ENCODE assay signal across 12 mouse cellular contexts in genomic region chr19:40411379-40411813, GRCm38 (mm10).
DNase-seq lines count a peak whose midpoint lies in the region; ATAC-seq and TF ChIP-seq lines count a peak whose summit lies in the region.
"Had no signal": no experiment of that assay in that cellular context is flagged by ENCODE, and none has a peak within 500 bp of the region (broad histone marks: within the 10 kb centered on the region; RNA-seq: fewer than 3 reads in every experiment).

No protein-coding gene starts in this region.

- no peak overlapping the region for H3K9ac ChIP-seq in hindbrain, embryonic 15.5 days
- H3K9ac ChIP-seq in hindbrain, embryonic 12.5 days, result no peak overlapping the region
- no peak overlapping the region for H3K9ac ChIP-seq in lung, postnatal 0 days (replicated peaks; ENCODE audit: low read depth)
- no peak overlapping the region for H3K9ac ChIP-seq in midbrain, embryonic 16.5 days (ENCODE audit: low read depth, low read length)
- H3K9ac ChIP-seq: midbrain, embryonic 12.5 days had no signal

- no peak for TF ChIP-seq EP300 in lung, postnatal 0 days (IDR thresholded peaks at IDR 0.05)

- WGBS in hindbrain, embryonic 15.5 days, result 46% methylated on average over 6 of the region's 6 CpGs
- WGBS in hindbrain, embryonic 12.5 days, result 68% methylated on average over 6 of the region's 6 CpGs
- 49% methylated on average over 6 of the region's 6 CpGs for WGBS in lung, postnatal 0 days
- 44% methylated on average over 6 of the region's 6 CpGs for WGBS in midbrain, embryonic 16.5 days

- DNase-seq in lung, postnatal 0 days (ENCODE audit: low spot score), result peak; percentile 42
- DNase-seq in lung, postnatal 25 days (ENCODE audit: low spot score), result no peak
- DNase-seq in cerebellum, postnatal 25 days, result peak; percentile 59 to 74
- no peak for DNase-seq in layer of hippocampus, adult 11-12 months (ENCODE audit: low spot score)
- no peak for DNase-seq in adipocyte (ENCODE audit: low spot score)
- DNase-seq: spleen, adult 18-20 months; thymus, postnatal 36 days had no signal

- H3K4me3 ChIP-seq in hindbrain, embryonic 15.5 days, result no peak overlapping the region
- H3K4me3 ChIP-seq in hindbrain, embryonic 12.5 days, result no peak overlapping the region
- H3K4me3 ChIP-seq in lung, postnatal 0 days (ENCODE audit: low read depth, low read length), result no peak overlapping the region
- no peak overlapping the region for H3K4me3 ChIP-seq in midbrain, embryonic 16.5 days (ENCODE audit: low read depth, low read length)
- H3K4me3 ChIP-seq: midbrain, embryonic 12.5 days had no signal

- no peaks in the 10 kb centered on the region for H3K27me3 ChIP-seq in hindbrain, embryonic 15.5 days
- H3K27me3 ChIP-seq in hindbrain, embryonic 12.5 days, result no peaks in the 10 kb centered on the region
- H3K27me3 ChIP-seq in lung, postnatal 0 days (replicated peaks; ENCODE audit: insufficient read depth, low read length), result no peaks in the 10 kb centered on the region
- no peaks in the 10 kb centered on the region for H3K27me3 ChIP-seq in midbrain, embryonic 16.5 days (ENCODE audit: control insufficient read depth, insufficient read depth, low read depth, low read length)
- H3K27me3 ChIP-seq: midbrain, embryonic 12.5 days had no signal

- H3K4me1 ChIP-seq in hindbrain, embryonic 15.5 days (replicated peaks), result peaks cover 23% of the 10 kb centered on the region
- peaks cover 18% of the 10 kb centered on the region for H3K4me1 ChIP-seq in hindbrain, embryonic 12.5 days
- no peaks in the 10 kb centered on the region for H3K4me1 ChIP-seq in lung, postnatal 0 days (ENCODE audit: insufficient read depth, low read depth, low read length)
- peaks cover 3% of the 10 kb centered on the region; the same call in 1 of the 2 replicates for H3K4me1 ChIP-seq in midbrain, embryonic 16.5 days (ENCODE audit: control insufficient read depth, insufficient read depth, low read length)

- no peak for ATAC-seq in hindbrain, embryonic 15.5 days (ENCODE audit: low FRiP score, low read depth)
- ATAC-seq in hindbrain, embryonic 12.5 days (ENCODE audit: low FRiP score), result no peak
- peak; percentile 8; the same call in 1 of the 2 replicates for ATAC-seq in lung, postnatal 0 days
- no peak for ATAC-seq in midbrain, embryonic 16.5 days
- ATAC-seq: inflammation-experienced regulatory T-cells, adult 6 months had no signal

- H3K4me2 ChIP-seq in hindbrain, embryonic 15.5 days, result no peak overlapping the region
- H3K4me2 ChIP-seq in hindbrain, embryonic 12.5 days (replicated peaks), result no peak overlapping the region
- H3K4me2 ChIP-seq in lung, postnatal 0 days (replicated peaks; ENCODE audit: low read depth, low read length), result no peak overlapping the region
- no peak overlapping the region for H3K4me2 ChIP-seq in midbrain, embryonic 16.5 days (ENCODE audit: low read length)
- H3K4me2 ChIP-seq: midbrain, embryonic 12.5 days had no signal

- H3K27ac ChIP-seq in hindbrain, embryonic 15.5 days (replicated peaks), result peak overlapping the region; percentile 43
- no peak overlapping the region for H3K27ac ChIP-seq in hindbrain, embryonic 12.5 days
- no peak overlapping the region for H3K27ac ChIP-seq in lung, postnatal 0 days (ENCODE audit: low read length)
- H3K27ac ChIP-seq in midbrain, embryonic 16.5 days (ENCODE audit: low read length), result 0 out of 2 replicates have a peak overlapping the region, but pooled peaks have one; percentile 17
- H3K27ac ChIP-seq: midbrain, embryonic 12.5 days had no signal

- no peaks in the 10 kb centered on the region for H3K36me3 ChIP-seq in hindbrain, embryonic 15.5 days
- H3K36me3 ChIP-seq in hindbrain, embryonic 12.5 days, result no peaks in the 10 kb centered on the region
- H3K36me3 ChIP-seq in lung, postnatal 0 days (ENCODE audit: insufficient read depth, low read length), result no peaks in the 10 kb centered on the region
- no peaks in the 10 kb centered on the region for H3K36me3 ChIP-seq in midbrain, embryonic 16.5 days (ENCODE audit: control insufficient read depth, insufficient read depth, low read length)
- H3K36me3 ChIP-seq: midbrain, embryonic 12.5 days had no signal

- H3K9me3 ChIP-seq in hindbrain, embryonic 15.5 days, result no peaks in the 10 kb centered on the region
- H3K9me3 ChIP-seq in hindbrain, embryonic 12.5 days (replicated peaks), result no peaks in the 10 kb centered on the region
- H3K9me3 ChIP-seq in lung, postnatal 0 days (ENCODE audit: low read length), result no peaks in the 10 kb centered on the region
- no peaks in the 10 kb centered on the region for H3K9me3 ChIP-seq in midbrain, embryonic 16.5 days (replicated peaks; ENCODE audit: control insufficient read depth, low read length, poor library complexity, severe bottlenecking)
- H3K9me3 ChIP-seq: midbrain, embryonic 12.5 days had no signal

- no peak for TF ChIP-seq CTCF in lung, postnatal 0 days (IDR thresholded peaks at IDR 0.05)

Comparison
In these comparisons a context has a peak if more than half of its experiments do, and no peak if none do; other contexts are left out.
1. H3K27ac ChIP-seq: peak in hindbrain, embryonic 15.5 days (single experiment) and midbrain, embryonic 16.5 days (single experiment); none in hindbrain, embryonic 12.5 days (single experiment) and lung, postnatal 0 days (single experiment).
2. DNase-seq: peak in lung, postnatal 0 days (single experiment) and cerebellum, postnatal 25 days (2 of 2); none in lung, postnatal 25 days (single experiment), layer of hippocampus, adult 11-12 months (single experiment) and adipocyte (single experiment).